Mouse (Mus musculus): Measurements from ENCODE around the gene Sox8. TPM values are rescaled to one million over a fixed set of nuclear protein-coding genes. Genes with fewer than 3 reads are reported as not detected.

Gene Sox8
- polyA plus RNA-seq, 1 experiment from 2014 or later: 5.8 TPM

DNA sequence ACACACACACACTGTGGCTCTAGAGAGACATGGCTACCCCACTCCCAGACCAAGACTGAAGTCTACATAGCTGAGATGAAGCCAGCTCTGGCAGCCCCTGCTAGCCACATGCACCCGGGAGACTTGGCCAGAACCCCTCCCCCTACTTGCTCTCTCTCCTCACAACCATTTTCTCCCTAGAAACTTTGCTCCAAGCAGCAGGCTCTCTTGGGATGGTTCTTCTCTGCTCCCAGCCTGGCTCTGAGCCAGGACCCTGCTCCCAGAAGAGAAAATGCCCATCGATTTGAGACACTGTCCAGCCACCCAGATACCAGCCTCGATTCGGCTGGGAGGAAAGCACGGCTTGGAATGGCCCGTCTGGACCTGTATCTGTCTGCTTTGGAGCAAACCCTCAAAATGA is 5.2 kb downstream of the Sox8 start:
- peaks cover 7% of the 10 kb centered on the region for H3K4me1 ChIP-seq
- no peak overlapping the region for H3K4me3 ChIP-seq (replicated peaks)
- no peaks in the 10 kb centered on the region for H3K9me3 ChIP-seq
- 30% methylated on average over 6 of the region's 6 CpGs for WGBS
- ATAC-seq (ENCODE audit: insufficient read depth, low FRiP score, low read depth): no peak; the same call in 1 of the 2 replicates
- H3K36me3 ChIP-seq: no peaks in the 10 kb centered on the region
- H3K27ac ChIP-seq: peak overlapping the region; percentile 3; the same call in 1 of the 2 replicates
- H3K27me3 ChIP-seq (replicated peaks): peaks cover 20% of the 10 kb centered on the region
- H3K9ac ChIP-seq: no peak overlapping the region
- H3K4me2 ChIP-seq: no peak overlapping the region

DNA sequence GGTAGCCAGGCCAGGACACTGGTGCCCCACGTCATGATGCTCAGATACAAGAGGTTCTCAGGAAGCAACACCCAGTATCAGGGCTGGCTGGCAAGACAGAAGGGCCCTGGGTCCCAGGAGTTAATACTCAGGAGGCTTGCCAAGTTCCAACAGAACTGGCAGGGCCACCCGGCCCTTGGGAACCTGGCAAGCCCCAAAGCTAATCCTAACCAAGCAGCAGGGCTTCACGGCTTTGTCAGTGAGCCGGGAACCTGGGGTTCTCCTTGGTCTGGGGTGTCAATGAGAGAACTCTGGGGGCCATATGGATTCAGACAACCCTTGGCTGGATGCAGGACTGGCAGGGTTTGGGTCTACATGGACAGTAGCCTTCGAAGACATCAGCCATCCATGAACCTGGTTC is 6.0 kb downstream of the Sox8 start:
- Histone ChIP-seq H3K4me3 (replicated peaks) (no peak overlapping the region), H3K9me3 (no peaks in the 10 kb centered on the region), H3K27me3 (replicated peaks) (peaks cover 13% of the 10 kb centered on the region), H3K9ac (no peak overlapping the region), H3K4me1 (0 out of 2 replicates have a peak, but pooled peaks cover 3% of the 10 kb centered on the region), H3K4me2 (no peak overlapping the region), H3K27ac (no peak overlapping the region), H3K36me3 (no peaks in the 10 kb centered on the region)
- no peak for ATAC-seq (ENCODE audit: insufficient read depth, low FRiP score, low read depth)
- 74% methylated on average over 5 of the region's 5 CpGs for WGBS

DNA sequence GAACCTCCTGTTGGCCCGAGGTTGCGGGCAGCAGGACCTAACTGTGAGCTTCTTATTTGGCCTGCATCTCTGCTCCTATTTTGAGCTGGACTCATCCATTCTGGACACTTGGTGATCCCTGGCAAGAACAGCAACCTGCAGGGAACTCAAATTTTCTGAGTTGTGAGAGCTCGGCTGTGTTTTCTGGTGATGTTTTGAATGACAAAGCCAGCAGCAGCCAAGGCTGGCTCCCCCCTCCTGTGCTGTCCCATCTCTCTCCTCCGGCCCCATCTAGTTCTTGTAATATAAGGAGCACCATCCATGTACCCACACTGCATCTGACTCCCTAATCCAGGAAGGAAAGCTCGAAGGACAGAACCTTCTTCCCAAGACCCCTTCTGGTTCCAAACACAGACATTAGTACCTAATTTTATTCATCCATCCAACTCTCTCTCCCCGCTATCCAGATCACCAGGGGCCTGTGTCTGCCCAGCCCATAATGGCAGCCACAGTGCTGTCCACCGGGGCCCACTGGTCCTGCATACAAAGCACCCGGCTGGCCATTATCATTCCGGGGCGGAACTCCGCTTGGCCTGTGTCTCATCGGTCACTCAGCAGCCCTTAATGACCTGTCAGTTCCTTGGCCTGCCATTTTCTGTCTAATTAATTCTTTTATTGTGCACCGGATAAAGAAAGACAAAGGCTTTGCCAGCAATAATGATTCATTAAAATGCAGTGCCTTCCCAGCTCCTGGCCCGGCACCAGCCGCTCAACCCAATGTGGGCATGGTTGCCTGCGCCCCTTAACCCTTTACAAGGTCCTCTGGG is 9.1 kb downstream of the Sox8 start:
- H3K9me3 ChIP-seq: no peaks in the 10 kb centered on the region
- WGBS: 74% methylated on average over 16 of the region's 16 CpGs
- H3K36me3 ChIP-seq: no peaks in the 10 kb centered on the region
- H3K4me2 ChIP-seq: no peak overlapping the region
- H3K9ac ChIP-seq: no peak overlapping the region
- no peak overlapping the region for H3K4me3 ChIP-seq (replicated peaks)
- ATAC-seq (ENCODE audit: insufficient read depth, low FRiP score, low read depth): no peak
- H3K4me1 ChIP-seq: peaks cover 9% of the 10 kb centered on the region; the same call in 1 of the 2 replicates
- 0 out of 2 replicates have a peak, but pooled peaks cover 7% of the 10 kb centered on the region for H3K27me3 ChIP-seq (replicated peaks)
- H3K27ac ChIP-seq: no peak overlapping the region

DNA sequence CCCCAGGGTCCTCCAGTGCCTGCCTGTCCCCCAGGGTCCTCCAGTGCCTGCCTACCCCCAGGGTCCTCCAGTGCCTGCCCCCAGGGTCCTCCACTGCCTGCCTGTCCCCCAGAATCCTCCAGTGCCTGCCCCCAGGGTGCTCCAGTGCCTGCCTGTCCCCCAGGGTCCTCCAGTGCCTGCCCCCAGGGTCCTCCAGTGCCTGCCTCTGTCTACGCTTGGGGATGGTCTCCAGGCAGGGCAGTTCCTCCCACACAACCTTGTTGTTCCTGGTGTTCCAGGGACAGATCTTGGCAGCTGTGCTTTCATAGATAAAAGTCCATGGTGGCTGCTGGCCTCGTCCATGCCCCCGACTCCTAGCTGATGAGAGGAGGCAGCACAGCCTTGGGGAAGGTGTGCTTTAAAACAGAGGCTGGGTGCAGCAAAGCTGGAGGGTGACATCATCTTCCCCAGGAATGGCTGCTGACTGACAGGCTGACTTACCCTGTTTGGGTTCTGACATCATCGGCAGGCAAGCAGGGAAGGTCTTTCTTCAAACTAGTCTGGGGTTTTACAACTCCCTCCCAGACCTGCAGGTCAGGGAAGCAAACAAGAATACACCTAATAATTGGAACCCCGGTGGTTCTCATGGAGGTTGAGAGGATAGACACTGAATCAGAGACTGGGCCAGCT is 9.8 kb downstream of the Sox8 start:
- 49% methylated on average over 5 of the region's 5 CpGs for WGBS
- Histone ChIP-seq H3K9me3 (no peaks in the 10 kb centered on the region), H3K9ac (no peak overlapping the region), H3K4me3 (replicated peaks) (no peak overlapping the region), H3K36me3 (no peaks in the 10 kb centered on the region), H3K27ac (no peak overlapping the region), H3K27me3 (replicated peaks) (peaks cover 14% of the 10 kb centered on the region; the same call in 1 of the 2 replicates), H3K4me2 (no peak overlapping the region), H3K4me1 (peaks cover 11% of the 10 kb centered on the region; the same call in 1 of the 2 replicates)
- no peak for ATAC-seq (ENCODE audit: insufficient read depth, low FRiP score, low read depth)

DNA sequence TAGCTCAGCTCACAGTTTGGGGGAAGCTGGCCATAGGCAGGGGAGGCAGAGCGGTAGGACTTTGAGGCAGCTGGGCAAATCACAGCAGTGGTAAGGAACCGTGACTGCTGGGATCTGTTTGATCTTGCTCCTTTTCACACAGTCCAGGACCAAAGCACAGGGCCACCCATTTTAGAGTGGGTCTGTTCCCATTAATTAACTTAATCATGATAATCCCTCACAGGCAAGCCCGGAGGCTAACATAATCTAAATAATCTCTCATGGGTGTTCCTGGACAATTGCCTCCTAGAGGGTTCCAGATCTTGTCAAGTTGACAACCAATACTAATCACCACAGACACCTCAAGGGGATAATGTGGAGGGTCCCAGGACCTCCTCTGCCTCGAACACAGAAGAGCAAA is 10.9 kb downstream of the Sox8 start:
- H3K27ac ChIP-seq: no peak overlapping the region
- H3K9ac ChIP-seq: no peak overlapping the region
- peaks cover 15% of the 10 kb centered on the region; the same call in 1 of the 2 replicates for H3K4me1 ChIP-seq
- H3K27me3 ChIP-seq (replicated peaks): peaks cover 19% of the 10 kb centered on the region; the same call in 1 of the 2 replicates
- no peak overlapping the region for H3K4me3 ChIP-seq (replicated peaks)
- H3K36me3 ChIP-seq: no peaks in the 10 kb centered on the region
- WGBS: 55% methylated on average over 4 of the region's 4 CpGs
- no peaks in the 10 kb centered on the region for H3K9me3 ChIP-seq
- H3K4me2 ChIP-seq: no peak overlapping the region
- ATAC-seq (ENCODE audit: insufficient read depth, low FRiP score, low read depth): no peak

DNA sequence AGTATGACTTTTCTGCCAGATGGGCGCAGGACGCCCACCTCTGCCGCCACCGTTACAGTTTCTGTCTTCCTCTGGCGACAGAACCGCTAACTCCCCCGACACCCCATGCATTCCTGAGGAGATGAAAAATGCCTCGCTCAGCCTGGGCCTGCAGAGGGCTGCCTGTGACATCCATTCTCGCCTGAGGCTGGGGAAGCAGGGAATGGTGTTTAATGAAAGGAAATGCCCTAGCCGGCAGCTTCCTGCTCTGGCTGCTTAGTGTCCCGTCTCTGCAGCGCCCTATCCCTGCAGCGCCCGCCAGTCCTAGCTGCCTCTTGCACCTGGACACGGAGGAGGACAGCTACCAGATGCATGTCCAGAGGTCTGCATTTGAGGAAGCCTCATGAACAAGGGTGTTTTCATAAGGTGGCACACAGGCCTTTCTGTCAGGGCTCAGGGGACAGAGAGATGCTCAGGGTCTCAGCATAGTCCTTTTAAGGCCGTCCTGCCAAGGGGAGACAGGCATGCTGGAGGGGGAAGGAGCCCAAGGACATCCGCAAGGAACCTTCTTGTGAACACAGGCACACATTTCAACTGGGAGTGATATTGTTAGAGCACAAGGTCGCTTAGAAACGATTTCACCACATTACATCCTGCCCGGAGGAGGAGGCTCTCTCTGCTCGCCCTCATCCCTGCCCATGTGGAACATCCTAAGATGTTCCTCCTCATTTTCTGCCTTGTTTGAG is 13.7 kb downstream of the Sox8 start:
- no peak overlapping the region for H3K27ac ChIP-seq
- peak overlapping the region; percentile 47 for H3K4me2 ChIP-seq
- no peaks in the 10 kb centered on the region for H3K9me3 ChIP-seq
- peaks cover 15% of the 10 kb centered on the region; the same call in 1 of the 2 replicates for H3K4me1 ChIP-seq
- no peak overlapping the region for H3K9ac ChIP-seq
- H3K27me3 ChIP-seq (replicated peaks): peaks cover 19% of the 10 kb centered on the region; the same call in 1 of the 2 replicates
- 10% methylated on average over 21 of the region's 21 CpGs for WGBS
- no peak for ATAC-seq (ENCODE audit: insufficient read depth, low FRiP score, low read depth)
- peak overlapping the region; percentile 17 for H3K4me3 ChIP-seq (replicated peaks)
- H3K36me3 ChIP-seq: no peaks in the 10 kb centered on the region

DNA sequence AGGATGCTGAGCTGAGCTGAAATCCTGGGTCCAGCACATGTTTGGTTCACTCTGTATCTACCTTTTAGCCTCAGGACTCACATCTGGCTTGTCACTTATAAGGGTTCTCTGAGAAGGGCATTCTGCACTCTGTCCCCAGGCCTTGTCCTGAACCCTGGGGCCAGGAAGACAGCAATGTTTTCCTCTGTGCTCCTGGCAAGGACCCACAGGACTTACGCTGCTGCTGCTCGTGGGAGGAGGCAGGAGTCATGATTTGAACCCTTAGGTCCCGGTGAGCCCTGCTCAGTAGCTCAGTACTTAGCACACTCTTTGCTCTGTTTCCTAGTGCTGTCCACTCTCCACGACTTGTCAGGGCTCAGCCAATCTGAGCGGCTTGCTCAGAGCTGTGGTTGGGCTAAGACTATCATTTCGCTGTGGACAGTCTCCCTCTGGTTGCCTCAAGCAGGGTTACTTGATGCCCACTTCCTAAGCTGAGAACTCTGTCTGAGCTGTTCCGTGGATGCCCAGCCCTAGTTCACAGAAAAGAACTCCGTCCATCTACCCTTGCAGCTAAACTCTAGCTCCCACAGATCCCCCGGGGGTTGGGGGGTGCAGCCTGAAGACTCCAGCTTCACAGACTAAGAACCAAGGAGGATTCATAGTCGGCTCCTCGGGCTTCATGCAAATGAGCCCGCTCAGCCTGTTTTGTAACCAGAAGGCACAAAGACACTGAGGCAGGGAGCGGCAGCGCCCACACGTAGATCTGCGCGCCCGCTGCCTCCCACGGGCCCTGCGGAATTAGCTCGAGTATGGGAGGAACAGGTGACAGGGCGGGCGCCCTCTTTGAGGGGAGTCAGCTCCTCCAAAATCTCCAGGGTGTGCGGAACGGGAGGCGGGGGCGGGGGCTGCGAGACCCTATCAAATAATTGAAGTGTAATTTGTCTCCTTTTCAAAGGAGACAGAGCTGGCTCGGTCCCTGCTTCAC is 14.5 kb downstream of the Sox8 start:
- H3K27me3 ChIP-seq (replicated peaks): peaks cover 19% of the 10 kb centered on the region; the same call in 1 of the 2 replicates
- H3K36me3 ChIP-seq: no peaks in the 10 kb centered on the region
- H3K27ac ChIP-seq: no peak overlapping the region
- no peak overlapping the region for H3K9ac ChIP-seq
- WGBS: 9% methylated on average over 29 of the region's 29 CpGs
- no peaks in the 10 kb centered on the region for H3K9me3 ChIP-seq
- ATAC-seq (ENCODE audit: insufficient read depth, low FRiP score, low read depth): no peak
- H3K4me1 ChIP-seq: peaks cover 15% of the 10 kb centered on the region; the same call in 1 of the 2 replicates
- H3K4me2 ChIP-seq: peak overlapping the region; percentile 47
- peak overlapping the region; percentile 17 for H3K4me3 ChIP-seq (replicated peaks)

DNA sequence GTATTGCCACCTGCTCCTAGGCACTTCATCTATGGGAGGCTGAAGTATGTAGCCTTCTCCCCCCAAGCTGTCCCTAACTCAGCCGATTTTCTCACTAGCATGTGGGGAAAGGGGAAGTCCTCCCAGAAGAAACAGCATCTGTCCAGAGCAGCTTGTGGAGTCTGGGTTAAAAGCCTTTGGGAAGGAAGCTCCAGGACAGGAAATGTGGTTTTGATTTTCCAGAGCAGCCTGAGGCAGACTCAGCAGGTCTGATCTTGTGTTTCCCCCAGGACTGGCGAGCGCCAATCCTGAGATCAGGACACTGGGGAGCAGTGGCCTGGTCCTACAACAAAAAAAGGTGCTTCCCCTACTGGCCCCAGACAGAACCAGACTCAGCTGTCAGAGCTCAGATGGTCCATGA is 15.3 kb downstream of the Sox8 start:
- peaks cover 15% of the 10 kb centered on the region; the same call in 1 of the 2 replicates for H3K4me1 ChIP-seq
- no peak overlapping the region for H3K4me3 ChIP-seq (replicated peaks)
- H3K9me3 ChIP-seq: no peaks in the 10 kb centered on the region
- H3K27ac ChIP-seq: no peak overlapping the region
- 45% methylated on average over 3 of the region's 3 CpGs for WGBS
- H3K36me3 ChIP-seq: no peaks in the 10 kb centered on the region
- peaks cover 19% of the 10 kb centered on the region; the same call in 1 of the 2 replicates for H3K27me3 ChIP-seq (replicated peaks)
- H3K9ac ChIP-seq: no peak overlapping the region
- no peak overlapping the region for H3K4me2 ChIP-seq
- no peak for ATAC-seq (ENCODE audit: insufficient read depth, low FRiP score, low read depth)

DNA sequence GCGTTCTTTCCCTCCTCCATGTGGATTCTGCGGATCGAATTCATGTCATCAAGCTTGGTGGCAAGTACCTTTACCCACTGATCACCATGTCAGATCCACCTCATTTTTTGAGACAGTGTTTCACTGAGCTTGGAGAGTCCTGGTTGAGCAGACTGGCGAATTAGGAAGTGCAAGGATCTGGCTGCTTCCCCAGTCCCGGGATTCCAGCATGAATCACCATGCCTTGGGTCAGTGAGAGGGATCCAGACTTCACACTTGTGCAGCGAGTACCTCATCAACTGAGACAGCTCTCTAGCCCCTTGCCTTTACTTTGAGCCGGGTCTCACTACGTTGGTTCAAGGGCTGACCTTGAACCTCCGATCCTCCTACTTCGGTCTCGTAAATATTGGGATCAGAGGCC is 19.2 kb downstream of the Sox8 start:
- no peak for ATAC-seq (ENCODE audit: insufficient read depth, low FRiP score, low read depth)
- WGBS: 82% methylated on average over 11 of the region's 11 CpGs

DNA sequence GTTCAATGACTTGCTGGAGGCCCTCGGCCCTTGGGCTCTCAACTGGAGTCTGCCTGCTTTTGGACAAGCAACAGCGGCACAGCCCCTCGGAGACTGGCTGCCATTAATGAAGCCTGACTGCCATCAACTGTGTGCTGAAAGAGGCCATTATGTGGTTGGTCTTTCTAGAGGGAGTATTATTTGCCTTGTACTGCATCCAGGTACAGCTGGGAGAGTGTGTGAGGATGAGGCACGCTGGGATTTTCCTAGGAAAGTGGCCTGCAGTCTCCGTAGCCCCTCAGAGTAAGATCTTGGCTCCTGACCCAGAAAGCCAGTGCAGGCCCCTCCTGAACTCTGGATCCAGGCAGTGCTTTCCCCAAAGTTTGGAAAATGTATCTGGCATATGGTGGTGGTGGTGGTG is 20.5 kb downstream of the Sox8 start:
- Histone ChIP-seq H3K36me3 (no peaks in the 10 kb centered on the region), H3K27ac (no peak overlapping the region), H3K27me3 (replicated peaks) (no peaks in the 10 kb centered on the region), H3K9ac (no peak overlapping the region), H3K9me3 (no peaks in the 10 kb centered on the region), H3K4me3 (replicated peaks) (no peak overlapping the region), H3K4me1 (0 out of 2 replicates have a peak, but pooled peaks cover under 1% of the 10 kb centered on the region), H3K4me2 (no peak overlapping the region)
- ATAC-seq (ENCODE audit: insufficient read depth, low FRiP score, low read depth): no peak
- WGBS: 86% methylated on average over 5 of the region's 5 CpGs

More for the DNA sequence above, 19.2 kb downstream of the Sox8 start:
- H3K9me3 ChIP-seq: no peaks in the 10 kb centered on the region
- no peaks in the 10 kb centered on the region for H3K36me3 ChIP-seq
- no peak overlapping the region for H3K9ac ChIP-seq
- peaks cover 8% of the 10 kb centered on the region; the same call in 1 of the 2 replicates for H3K4me1 ChIP-seq
- no peak overlapping the region for H3K27ac ChIP-seq
- H3K4me3 ChIP-seq (replicated peaks): no peak overlapping the region
- no peak overlapping the region for H3K4me2 ChIP-seq
- peaks cover 10% of the 10 kb centered on the region; the same call in 1 of the 2 replicates for H3K27me3 ChIP-seq (replicated peaks)

DNA sequence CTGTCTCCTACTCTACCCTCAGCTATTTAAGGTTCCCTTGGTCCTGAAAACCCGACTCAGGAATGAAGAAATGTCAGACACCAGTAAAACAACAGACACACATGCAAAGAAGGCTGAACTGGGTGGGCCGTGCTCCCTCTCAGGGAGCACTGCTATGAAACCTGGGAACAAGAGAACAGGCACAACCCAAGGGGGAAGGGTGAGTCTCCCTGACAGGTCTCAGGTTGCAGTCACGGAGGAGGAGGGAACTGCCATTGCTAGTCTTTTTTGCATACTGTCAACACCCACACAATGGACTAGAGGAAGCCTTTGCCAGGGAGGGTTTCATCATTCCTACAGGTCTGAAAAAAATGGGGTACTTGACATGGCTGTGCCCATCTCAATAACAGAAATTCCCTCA is 23.5 kb downstream of the Sox8 start:
- no peak overlapping the region for H3K4me2 ChIP-seq
- no peaks in the 10 kb centered on the region for H3K4me1 ChIP-seq
- no peaks in the 10 kb centered on the region for H3K27me3 ChIP-seq (replicated peaks)
- no peaks in the 10 kb centered on the region for H3K9me3 ChIP-seq
- H3K36me3 ChIP-seq: no peaks in the 10 kb centered on the region
- H3K27ac ChIP-seq: no peak overlapping the region
- no peak for ATAC-seq (ENCODE audit: insufficient read depth, low FRiP score, low read depth)
- 35% methylated on average over 3 of the region's 3 CpGs for WGBS
- H3K9ac ChIP-seq: no peak overlapping the region
- no peak overlapping the region for H3K4me3 ChIP-seq (replicated peaks)
